Mouse (Mus musculus) mouse trophoblast stem cell (cell line): Measurements from ENCODE around the gene H2-K1.

Experiments
- in situ Hi-C, 2 experiments: fragments of 300-500 bp; cut with MseI, MboI; formaldehyde crosslinking; loops; 2 replicates in 1 of 2; 3 replicates in 1 of 2; pipeline ENCODE4 v1.15.1; 2025

The H2-K1 gene

DNA sequence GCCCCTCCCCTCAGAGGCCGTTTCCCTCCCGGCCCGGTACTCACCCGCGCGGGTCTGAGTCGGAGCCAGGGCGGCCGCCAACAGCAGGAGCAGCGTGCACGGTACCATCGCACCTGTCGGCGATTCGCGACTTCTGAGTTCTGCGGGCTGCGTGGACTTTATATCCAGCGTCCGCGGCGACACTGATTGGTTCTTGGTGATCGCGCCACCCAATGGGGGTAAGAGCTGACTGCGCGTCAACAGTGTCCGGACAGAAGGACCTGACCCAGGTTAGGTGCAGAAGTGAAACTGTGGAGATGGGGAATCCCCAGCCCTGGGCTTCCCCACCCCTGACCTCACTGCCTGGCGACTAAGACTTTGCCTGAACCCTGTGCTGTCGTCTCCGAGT is at the start of gene H2-K1:
Gene H2-K1 (minus strand): TSS at position 198 of the 388 bp plus-strand sequence.
- in situ Hi-C loops, result no loop called here

DNA sequence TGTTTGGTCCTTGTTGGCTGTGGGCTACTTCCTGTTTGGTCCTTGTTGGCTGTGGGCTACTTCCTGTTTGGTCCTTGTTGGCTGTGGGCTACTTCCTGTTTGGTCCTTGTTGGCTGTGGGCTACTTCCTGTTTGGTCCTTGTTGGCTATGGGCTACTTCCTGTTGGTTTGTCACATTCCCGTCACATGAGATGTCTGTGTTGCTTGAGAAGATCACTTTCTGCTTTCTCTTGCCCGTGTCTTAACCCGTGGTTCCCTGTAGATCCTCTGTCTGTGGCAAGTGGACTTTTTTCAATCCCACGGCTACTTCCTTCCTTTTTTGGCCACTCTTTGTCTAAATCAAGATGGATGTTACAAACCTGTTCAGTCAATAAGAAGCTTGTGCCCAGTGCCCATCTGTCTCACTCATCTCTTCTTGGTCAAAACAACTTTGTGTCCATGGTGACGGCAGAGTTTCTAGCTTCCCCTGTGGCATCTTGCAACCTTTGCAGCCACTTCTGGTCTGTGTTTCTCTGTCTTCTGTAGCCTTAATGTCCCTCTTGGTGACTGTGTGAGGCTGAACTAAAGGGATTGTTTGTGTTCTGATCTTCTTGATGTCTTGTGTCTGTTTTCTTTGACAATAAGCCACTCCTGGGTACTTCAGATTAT is 47.4 kb upstream of the H2-K1 start:
- in situ Hi-C loops, result no loop called here

DNA sequence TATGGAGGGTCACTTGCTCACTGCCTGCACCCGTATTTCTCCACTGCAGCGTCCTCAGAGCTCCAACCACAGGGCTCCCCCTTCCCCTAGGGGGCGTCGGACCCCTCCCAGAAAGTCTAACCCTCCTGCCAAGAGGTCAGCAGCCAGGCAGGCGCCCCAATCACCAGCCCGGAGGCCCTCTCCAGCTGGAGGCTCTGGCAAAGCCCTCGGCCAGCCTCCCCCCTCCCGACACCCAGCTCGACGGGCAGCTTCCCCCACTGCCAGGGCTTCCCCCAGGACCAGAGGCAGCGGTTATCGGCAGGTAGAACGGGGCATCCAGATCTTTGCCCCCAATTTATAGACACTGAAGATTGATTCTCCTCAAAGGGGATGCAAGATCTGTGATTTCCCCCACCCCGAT is 45.8 kb upstream of the H2-K1 start:
- in situ Hi-C loops, result no loop called here

GRCm38 (mm10) chr17:34039562-34040450 is 39.7 kb upstream of the H2-K1 start:
- in situ Hi-C loops, result no loop called here

GRCm38 (mm10) chr17:34038878-34039561 is 38.9 kb upstream of the H2-K1 start, which contains the start of gene Col11a2:
Gene Col11a2 (plus strand): TSS chr17:34039437.
- in situ Hi-C loops, result no loop called here

DNA sequence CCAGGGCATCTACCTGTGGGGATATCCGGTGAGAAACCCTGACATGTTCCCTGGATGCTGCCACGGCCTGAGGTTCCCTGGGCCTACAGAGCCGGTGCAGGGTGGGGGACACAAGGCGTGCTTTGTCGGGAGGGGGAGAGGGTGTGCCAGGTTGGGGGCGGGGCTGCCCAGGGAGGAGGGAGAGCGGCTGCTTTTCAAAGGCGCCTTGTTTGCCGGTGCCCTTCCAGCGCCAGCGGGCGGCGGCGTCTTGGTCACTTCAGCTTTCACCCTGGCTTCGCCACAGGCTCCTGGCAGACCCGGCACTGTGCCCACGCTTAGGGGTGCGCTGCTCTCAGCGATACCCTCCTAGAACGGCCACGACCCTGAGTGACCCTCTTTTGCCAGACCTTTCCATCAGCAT is 38.3 kb upstream of the H2-K1 start:
- in situ Hi-C loops, result no loop called here

DNA sequence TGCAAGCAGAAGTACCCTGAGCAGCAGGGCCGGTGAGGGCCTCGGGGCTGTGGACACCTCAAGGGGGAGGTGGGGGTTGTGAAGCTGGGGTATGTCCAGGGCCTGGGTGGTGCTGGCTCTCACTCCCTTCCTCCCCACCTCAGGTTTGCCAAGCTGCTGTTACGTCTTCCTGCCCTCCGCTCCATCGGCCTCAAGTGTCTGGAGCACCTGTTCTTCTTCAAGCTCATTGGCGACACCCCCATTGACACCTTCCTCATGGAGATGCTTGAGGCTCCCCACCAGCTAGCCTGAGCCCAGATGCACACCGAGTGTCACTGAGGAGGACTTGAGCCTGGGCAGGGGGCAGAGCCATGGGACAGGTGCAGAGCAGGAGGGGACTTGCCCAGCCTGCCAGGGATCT is 37.1 kb upstream of the H2-K1 start:
- in situ Hi-C loops, result no loop called here

GRCm38 (mm10) chr17:34036647-34037046 is 36.5 kb upstream of the H2-K1 start:
- in situ Hi-C loops, result no loop called here

- in situ Hi-C loops, result no loop called here
Observed at GRCm38 (mm10) chr17:34035517-34035916, 35.4 kb upstream of the H2-K1 start.

GRCm38 (mm10) chr17:34034064-34034463 is 33.9 kb upstream of the H2-K1 start:
- in situ Hi-C loops, result no loop called here

GRCm38 (mm10) chr17:34033441-34033840 is 33.3 kb upstream of the H2-K1 start:
- in situ Hi-C loops, result no loop called here

- in situ Hi-C loops, result no loop called here
Observed at GRCm38 (mm10) chr17:34032806-34033205, 32.7 kb upstream of the H2-K1 start.

DNA sequence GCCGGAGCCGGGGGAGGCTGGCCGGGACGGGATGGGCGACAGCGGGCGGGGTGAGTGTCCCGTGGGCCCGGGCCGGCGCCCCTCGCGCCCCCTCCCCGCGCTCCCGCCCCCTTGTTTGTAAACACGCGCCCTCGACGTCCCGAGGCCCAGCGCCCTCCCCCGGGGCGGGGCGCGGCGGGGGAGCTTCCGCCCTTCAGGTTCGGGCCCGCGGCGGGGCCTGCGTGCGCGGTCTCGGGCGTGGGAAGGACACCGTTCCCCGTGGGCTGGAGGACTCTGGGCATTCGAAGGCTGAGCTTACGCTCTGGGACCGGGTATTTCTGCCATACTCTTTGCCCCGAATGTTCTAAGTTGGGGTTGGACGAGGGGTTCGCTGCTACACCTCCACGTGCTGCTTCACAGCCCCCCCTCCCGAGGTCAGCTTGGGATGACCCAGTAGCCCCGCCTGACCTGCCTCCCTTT is 32.1 kb upstream of the H2-K1 start:
- in situ Hi-C loops, result no loop called here

DNA sequence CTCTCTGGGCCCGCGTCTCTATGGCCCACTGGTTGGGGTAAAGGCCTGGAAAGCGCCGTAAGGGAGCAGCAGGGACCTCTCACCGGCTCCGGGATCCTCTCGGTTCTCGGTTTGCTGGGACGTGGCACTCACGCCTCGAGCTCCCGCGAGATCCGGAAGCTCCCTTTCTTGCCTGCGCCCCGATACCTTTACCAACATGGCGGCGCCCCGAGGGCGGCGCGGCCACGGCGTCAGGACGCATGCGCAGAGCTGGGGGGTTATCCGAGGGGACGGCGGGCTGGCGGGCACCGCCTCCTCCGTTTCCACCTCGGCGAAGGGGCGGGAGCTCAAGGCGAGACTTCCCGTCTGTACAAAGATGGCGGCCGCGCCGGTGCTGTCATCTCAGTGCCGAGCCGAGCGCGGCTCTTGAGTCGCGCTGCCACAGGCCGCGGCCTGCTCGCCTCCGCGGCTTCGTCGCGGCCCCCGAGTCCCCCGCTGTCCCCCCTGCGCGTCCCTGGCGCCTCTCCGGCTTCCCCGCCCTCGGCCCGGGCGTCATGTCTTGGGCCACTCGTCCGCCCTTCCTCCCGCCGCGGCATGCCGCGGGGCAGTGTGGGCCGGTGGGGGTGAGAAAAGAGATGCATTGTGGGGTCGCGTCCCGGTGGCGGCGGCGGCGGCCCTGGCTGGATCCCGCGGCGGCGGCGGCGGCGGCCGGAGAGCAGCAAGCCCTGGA is 31.5 kb upstream of the H2-K1 start, which contains the start of the genes Slc39a7 and Rxrb:
Gene Slc39a7 (minus strand): TSS at position 218 of the 709 bp plus-strand sequence.
Gene Rxrb (plus strand): TSS at position 348 of the 709 bp plus-strand sequence.
- in situ Hi-C loops, result no loop called here

DNA sequence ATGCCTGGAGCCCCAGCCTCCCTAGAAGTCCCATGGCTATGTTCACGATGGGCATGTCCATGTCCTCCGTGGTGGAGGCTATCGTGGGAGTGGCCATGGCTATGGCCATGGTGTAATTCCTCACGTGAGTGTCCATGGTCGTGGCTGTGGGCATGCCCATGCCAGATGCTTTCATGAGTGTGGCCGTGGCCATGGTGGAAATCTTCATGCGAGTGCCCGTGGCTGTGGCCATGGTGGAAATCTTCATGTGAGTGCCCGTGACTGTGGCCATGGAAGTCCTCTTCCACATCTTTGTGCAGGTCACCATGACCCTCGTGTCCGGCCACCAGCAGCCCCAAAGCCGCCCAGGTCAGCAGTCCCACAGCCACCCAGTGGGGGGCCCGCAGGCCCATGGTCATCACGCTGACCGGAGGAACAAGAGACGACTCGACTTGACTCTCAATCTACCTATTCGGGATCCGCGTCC is 30.7 kb upstream of the H2-K1 start:
- in situ Hi-C loops, result no loop called here

DNA sequence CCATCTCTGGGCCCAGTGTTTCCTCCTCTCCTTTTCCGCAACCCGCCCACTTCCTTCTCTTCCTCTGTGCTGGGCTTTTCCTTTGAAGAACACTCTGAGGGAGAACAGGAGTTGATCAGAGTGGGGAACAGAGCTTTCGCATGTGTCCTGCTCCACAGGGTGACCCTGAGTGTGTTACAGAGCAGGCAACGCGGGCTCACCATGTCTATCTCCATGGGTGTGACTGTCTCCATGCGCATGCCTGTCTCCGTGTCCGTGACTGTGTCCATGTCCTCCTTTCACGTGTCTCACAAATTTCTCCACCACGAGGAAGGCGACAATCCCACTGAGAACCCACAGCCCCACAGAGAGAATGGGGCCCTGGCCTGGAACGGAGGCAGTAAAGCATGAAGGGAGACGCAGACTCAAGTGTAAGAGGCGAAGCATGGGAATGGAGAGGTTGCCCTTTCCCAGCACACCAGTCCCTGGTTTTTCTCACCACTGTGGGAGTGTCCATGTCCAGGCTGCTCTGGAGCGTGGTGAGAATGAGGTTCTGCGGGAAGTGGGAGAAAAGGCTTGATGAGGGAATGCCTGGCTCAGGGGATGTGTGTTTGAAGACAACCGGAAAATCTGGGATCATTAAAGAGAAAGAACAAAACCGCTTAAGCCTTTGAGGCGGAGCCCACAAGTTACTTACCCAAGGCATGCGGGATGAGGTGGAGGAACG is 29.9 kb upstream of the H2-K1 start:
- in situ Hi-C loops, result no loop called here

GRCm38 (mm10) chr17:34029150-34029889 is 29.2 kb upstream of the H2-K1 start:
- in situ Hi-C loops, result no loop called here

- in situ Hi-C loops, result no loop called here
Observed at GRCm38 (mm10) chr17:34028501-34029149, 28.5 kb upstream of the H2-K1 start.

DNA sequence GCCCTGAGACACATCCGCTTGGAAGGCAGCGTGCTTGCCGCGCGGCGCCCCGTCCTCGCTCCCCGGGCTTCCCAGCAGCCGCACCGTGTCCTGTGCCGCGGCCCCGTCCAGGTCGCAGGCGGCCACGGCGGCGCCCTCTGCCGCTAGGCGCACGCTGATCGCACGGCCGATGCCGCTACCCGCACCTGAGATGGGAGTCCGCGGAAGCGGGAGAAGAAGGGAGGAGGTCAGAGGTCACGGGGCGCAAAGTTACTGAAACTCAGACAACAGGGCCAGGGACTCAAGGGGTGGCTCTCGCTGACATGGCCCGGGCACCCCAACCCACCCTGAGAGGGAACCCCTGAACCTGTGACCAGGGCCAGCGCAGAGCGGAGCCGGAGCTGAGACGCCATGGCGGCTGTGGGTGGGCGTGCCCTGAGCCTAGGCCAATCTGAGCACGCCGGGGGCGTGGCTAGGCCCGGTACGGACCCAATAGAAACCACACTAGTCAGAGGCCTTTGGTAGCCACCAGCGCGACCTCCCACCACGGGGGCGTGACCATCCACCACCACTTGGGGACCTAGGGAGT is 27.6 kb upstream of the H2-K1 start, which contains the start of gene H2-Ke6:
Gene H2-Ke6 (minus strand): TSS at position 405 of the 568 bp plus-strand sequence.
- in situ Hi-C loops, result no loop called here
